ENCODE assay signal across 8 mouse cellular contexts in the genomic region with DNA sequence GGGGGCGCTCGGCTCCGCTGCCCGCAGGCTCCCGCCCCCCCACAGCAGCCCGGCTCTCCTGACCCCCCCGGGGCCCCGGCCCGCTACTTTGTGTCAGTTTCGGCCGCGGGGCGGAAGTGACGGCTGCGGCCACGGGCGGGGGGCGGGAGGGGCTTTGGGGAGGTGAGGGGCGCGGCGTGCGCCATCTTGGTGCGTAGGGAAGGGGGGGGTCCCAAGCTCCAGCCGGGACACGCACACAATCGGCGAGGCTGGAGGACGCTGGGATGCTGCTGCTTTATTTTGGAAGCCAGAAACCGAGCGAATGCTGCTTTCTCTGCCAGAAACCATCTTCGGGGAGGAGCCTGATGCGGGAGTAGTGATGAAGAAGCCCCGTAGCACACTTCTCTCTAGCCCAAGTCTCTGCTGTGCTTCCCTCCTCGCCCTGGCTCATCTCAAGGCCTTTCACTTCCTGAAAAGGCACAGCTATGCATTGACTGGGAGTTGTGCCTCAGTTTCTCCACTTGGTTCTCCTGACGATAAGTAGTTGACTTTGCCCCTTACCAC. TPM values are rescaled to one million over a fixed set of nuclear protein-coding genes. Genes with fewer than 3 reads are reported as not detected.
A peak's percentile ranks its signal among the peaks of the same experiment; 100 is the strongest.
DNase-seq lines count a peak whose midpoint lies in the region; ATAC-seq and TF ChIP-seq lines count a peak whose summit lies in the region.

TSS of gene Atp8b2 (minus strand) at position 288 of the 543 bp plus-strand sequence.

- no peaks in the 10 kb centered on the region for H3K9me3 ChIP-seq in intestine, embryonic 16.5 days (ENCODE audit: control insufficient read depth, low read length)
- H3K9me3 ChIP-seq in limb, embryonic 15.5 days: no peaks in the 10 kb centered on the region

- H3K36me3 ChIP-seq in intestine, embryonic 16.5 days (ENCODE audit: control insufficient read depth, insufficient read depth, low read length): no peaks in the 10 kb centered on the region
- H3K36me3 ChIP-seq in limb, embryonic 15.5 days: peaks cover 14% of the 10 kb centered on the region
- no peaks in the 10 kb centered on the region for H3K36me3 ChIP-seq in testis, adult 2 months (ENCODE audit: control insufficient read depth, insufficient read depth, low read length)

- peaks cover 25% of the 10 kb centered on the region for H3K4me1 ChIP-seq in intestine, embryonic 16.5 days (ENCODE audit: control insufficient read depth, insufficient read depth, low read length)
- peaks cover 43% of the 10 kb centered on the region for H3K4me1 ChIP-seq in limb, embryonic 15.5 days
- H3K4me1 ChIP-seq in testis, adult 2 months (ENCODE audit: control insufficient read depth, insufficient read depth, low read length): peaks cover 30% of the 10 kb centered on the region

- DNase-seq in left cerebral cortex, adult 18-20 months (ENCODE audit: low spot score in 2 of 2): peak in 1 of 2 experiments; percentile 53
- DNase-seq in left cerebral cortex, adult 11 months (ENCODE audit: low spot score): no peak
- no peak for DNase-seq in gonadal fat pad, adult 2 months (ENCODE audit: low read depth)

- peak within 1 kb of the TSS; percentile 95 for H3K27ac ChIP-seq in intestine, embryonic 16.5 days (ENCODE audit: low read length)
- H3K27ac ChIP-seq in limb, embryonic 15.5 days: peak within 1 kb of the TSS; percentile 97
- H3K27ac ChIP-seq in testis, adult 2 months (ENCODE audit: control insufficient read depth, insufficient read depth, low read depth, low read length): peak within 1 kb of the TSS; percentile 96

- peak; percentile 13 for ATAC-seq in common myeloid progenitor, adult 5-6 weeks (replicated peaks; ENCODE audit: low read depth, poor library complexity, severe bottlenecking)
- ATAC-seq in intestine, embryonic 16.5 days: peak; percentile 53
- peak; percentile 82 for ATAC-seq in limb, embryonic 15.5 days (ENCODE audit: insufficient number of reproducible peaks, low FRiP score, low TSS enrichment, low read depth)
- peak; percentile 54 for ATAC-seq in monocyte, adult 5-6 weeks (replicated peaks; ENCODE audit: insufficient number of reproducible peaks, low FRiP score, low TSS enrichment, poor library complexity, severe bottlenecking)

- TF ChIP-seq CTCF in testis, adult 2 months (IDR thresholded peaks at IDR 0.05; ENCODE audit: control insufficient read depth, insufficient read depth, insufficient replicate concordance, low read depth, low read length): no peak

- H3K4me2 ChIP-seq in intestine, embryonic 16.5 days (ENCODE audit: low read depth, low read length): peak within 1 kb of the TSS; percentile 99
- H3K4me2 ChIP-seq in limb, embryonic 15.5 days: peak within 1 kb of the TSS; percentile 98

- under 1% methylated on average over 22 of the region's 35 CpGs for WGBS in intestine, embryonic 16.5 days
- WGBS in limb, embryonic 15.5 days: under 1% methylated on average over 28 of the region's 35 CpGs

- no peaks in the 10 kb centered on the region for H3K27me3 ChIP-seq in intestine, embryonic 16.5 days (replicated peaks; ENCODE audit: control insufficient read depth, insufficient read depth, low read length)
- H3K27me3 ChIP-seq in limb, embryonic 15.5 days: no peaks in the 10 kb centered on the region
- no peaks in the 10 kb centered on the region for H3K27me3 ChIP-seq in testis, adult 2 months (ENCODE audit: control insufficient read depth, insufficient read depth, low read length)

- H3K9ac ChIP-seq in intestine, embryonic 16.5 days (ENCODE audit: low read depth, low read length): peak within 1 kb of the TSS; percentile 89
- H3K9ac ChIP-seq in limb, embryonic 15.5 days: peak within 1 kb of the TSS; percentile 92

- no peak for TF ChIP-seq POLR2A in testis, adult 2 months (IDR thresholded peaks at IDR 0.05; ENCODE audit: control insufficient read depth, low read depth, low read length)

- peak within 1 kb of the TSS; percentile 79 for H3K4me3 ChIP-seq in intestine, embryonic 16.5 days (ENCODE audit: low read length)
- H3K4me3 ChIP-seq in limb, embryonic 15.5 days: peak within 1 kb of the TSS; percentile 89
- peak within 1 kb of the TSS; percentile 94 for H3K4me3 ChIP-seq in testis, adult 2 months (ENCODE audit: control insufficient read depth, low read depth, low read length)

RNA-seq across cellular contexts. Expression of gene Atp8b2, which starts in this region (rescaled TPM):
- total RNA-seq in left cerebral cortex, adult 18-20 months (2021): 100 to 1,000 TPM in 1 of 2 experiments, 10 to 100 TPM in 1; 97.9 to 106 TPM
- total RNA-seq in common myeloid progenitor, adult 5-6 weeks (2017): 14.8 and 16.5 TPM in 2 replicates
- 37.4 and 56.5 TPM in 2 replicates for polyA plus RNA-seq in gonadal fat pad, adult 2 months (2012; rRNA removed)
- polyA plus RNA-seq in intestine, embryonic 16.5 days (2015; fragmentation: Nextera tagmentation; extraction: Ambion mirVana): 6.2 and 6.9 TPM in 2 replicates
- 18.6 and 18.9 TPM in 2 replicates for polyA plus RNA-seq in limb, embryonic 15.5 days (2015; fragmentation: Nextera tagmentation; extraction: Ambion mirVana)
- total RNA-seq in monocyte, adult 5-6 weeks (2017): 67.8 to 132 TPM (median 89.1 TPM) in 3 replicates
- 26.9 and 39.9 TPM in 2 replicates for polyA plus RNA-seq in testis, adult 2 months (2012; rRNA removed)

Comparison
In these comparisons a context has a peak if more than half of its experiments do, and no peak if none do; other contexts are left out.
1. ATAC-seq: peak in every context shown above with its lines; median percentile 82 in limb, embryonic 15.5 days; 54 in monocyte, adult 5-6 weeks; 53 in intestine, embryonic 16.5 days; 13 in common myeloid progenitor, adult 5-6 weeks.